Mouse (Mus musculus): ENCODE measurements around the gene 4933405L10Rik.

4933405L10Rik gene

DNA sequence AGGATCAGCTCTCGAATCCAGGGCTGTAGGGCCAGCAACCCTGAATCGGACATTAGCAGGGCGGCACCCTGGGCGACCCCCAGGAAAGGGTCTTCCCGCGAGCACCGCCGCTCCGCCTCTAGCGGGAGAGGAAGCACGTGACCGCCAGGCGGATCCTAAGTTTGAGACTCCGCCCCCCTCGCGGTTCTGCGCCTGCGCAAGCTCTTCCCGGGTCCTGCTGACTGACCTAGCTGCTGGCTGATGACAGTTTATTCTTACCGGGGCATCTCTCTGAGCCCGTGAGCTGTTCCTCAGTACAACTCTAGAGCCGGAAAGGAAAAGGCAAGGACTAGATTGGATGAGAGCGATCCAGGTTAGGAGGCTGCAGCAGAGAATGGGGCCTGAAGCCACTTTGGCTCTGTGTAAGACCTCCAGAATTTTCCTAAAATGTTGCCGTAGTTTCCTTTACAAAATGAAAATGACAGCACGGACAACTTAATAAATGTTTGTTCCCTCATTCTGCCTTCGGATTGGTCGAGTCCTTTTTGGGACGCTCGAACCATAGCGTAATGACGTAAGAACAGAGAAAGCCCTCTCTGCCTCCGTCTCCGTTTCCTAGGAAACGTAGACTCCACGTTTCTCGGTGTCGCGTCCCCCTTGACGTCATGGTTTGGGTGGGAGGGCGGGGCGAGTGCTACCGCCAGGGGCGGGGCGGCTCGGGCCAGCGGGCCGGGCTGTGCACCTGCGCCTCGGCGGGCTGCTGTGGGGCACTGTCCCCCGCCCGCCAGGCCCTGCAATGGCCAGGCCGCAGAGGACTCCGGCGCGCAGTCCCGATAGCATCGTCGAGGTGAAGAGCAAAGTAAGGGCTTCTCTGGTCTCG, 6.3 kb upstream of the 4933405L10Rik start, which contains the start of the genes Acd and Pard6a:
Gene Acd (minus strand): TSS at position 137 of the 859 bp plus-strand sequence.
Gene Pard6a (plus strand): TSS at position 183 of the 859 bp plus-strand sequence.
- DNase-seq (ENCODE audit: low read depth) = peak; percentile 97

- no peak for DNase-seq (ENCODE audit: low read depth)
Observed at GRCm38 (mm10) chr8:105702001-105702401, 5.5 kb upstream of the 4933405L10Rik start.

DNA sequence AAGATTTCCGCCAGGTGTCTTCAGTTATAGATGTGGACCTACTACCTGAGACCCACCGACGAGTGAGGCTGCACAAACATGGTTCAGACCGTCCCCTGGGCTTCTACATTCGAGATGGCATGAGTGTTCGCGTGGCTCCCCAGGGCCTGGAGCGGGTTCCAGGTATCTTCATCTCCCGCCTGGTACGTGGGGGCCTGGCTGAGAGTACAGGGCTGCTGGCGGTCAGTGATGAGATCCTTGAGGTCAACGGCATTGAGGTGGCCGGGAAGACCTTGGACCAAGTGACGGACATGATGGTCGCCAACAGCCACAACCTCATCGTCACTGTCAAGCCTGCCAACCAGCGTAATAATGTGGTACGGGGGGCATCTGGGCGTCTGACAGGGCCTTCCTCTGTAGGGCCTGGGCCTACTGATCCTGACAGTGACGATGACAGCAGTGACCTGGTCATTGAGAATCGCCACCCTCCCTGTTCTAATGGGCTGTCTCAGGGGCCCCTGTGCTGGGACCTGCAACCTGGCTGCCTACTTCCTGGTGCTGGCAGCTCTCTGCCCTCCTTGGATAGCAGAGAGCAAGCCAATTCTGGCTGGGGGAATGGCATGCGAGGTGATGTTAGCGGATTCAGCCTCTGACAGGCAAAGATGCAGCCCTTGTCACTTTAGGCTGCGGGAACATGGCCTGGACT, 4.6 kb upstream of the 4933405L10Rik start:
- DNase-seq (ENCODE audit: low read depth) = no peak

GRCm38 (mm10) chr8:105704146-105704812, 3.2 kb upstream of the 4933405L10Rik start:
- no peak for DNase-seq (ENCODE audit: low read depth)

DNA sequence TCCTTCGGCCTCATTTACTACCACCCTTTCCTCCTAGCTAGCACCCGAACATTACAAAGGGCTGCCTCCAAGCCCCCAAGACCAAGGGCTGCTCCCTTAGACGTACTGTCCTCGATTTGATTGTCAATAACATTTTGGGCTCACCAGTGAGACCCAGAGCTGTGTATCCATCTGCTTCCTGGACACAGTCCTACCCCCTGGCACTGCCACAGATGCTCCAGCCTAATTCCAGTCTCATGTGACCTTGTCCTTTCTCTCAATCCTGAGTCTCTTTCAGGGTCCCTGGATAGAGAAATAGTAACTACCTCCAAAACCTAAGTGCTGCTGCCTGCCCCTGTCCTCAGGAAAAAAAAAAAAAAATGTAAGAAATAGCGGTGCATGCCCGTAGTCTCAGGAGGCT, 2.5 kb upstream of the 4933405L10Rik start:
- no peak for DNase-seq (ENCODE audit: low read depth)

GRCm38 (mm10) chr8:105706426-105706825, 1.0 kb upstream of the 4933405L10Rik start:
- no peak for DNase-seq (ENCODE audit: low read depth)

- DNase-seq (ENCODE audit: low read depth) = no peak
Observed at GRCm38 (mm10) chr8:105708675-105709074, 1.2 kb downstream of the 4933405L10Rik start.

- DNase-seq (ENCODE audit: low read depth) = no peak
Observed at GRCm38 (mm10) chr8:105709317-105709716, 1.9 kb downstream of the 4933405L10Rik start.

- no peak for DNase-seq (ENCODE audit: low read depth)
Observed at GRCm38 (mm10) chr8:105712286-105712685, 4.8 kb downstream of the 4933405L10Rik start.

DNA sequence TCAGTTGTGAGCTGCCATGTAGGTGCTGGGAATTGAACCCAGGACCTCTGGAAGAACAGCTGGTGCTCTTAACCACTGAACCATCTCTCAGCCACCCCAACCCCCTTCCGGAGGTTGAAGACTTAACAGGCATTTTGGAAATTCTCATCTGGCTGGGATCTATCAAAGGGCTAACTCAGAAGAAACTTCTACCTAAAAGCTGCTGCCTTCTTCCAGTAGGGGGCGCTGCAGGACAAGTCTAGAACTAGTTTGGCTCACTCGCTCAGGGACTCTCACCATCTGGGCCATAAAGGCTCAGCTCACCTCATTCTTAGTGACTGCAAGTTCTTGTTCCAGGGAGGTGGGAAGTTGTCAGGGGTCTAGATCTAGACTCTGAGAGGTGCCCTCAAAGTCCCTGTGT, 6.7 kb downstream of the 4933405L10Rik start:
- DNase-seq (ENCODE audit: low read depth) = peak; percentile 94

DNA sequence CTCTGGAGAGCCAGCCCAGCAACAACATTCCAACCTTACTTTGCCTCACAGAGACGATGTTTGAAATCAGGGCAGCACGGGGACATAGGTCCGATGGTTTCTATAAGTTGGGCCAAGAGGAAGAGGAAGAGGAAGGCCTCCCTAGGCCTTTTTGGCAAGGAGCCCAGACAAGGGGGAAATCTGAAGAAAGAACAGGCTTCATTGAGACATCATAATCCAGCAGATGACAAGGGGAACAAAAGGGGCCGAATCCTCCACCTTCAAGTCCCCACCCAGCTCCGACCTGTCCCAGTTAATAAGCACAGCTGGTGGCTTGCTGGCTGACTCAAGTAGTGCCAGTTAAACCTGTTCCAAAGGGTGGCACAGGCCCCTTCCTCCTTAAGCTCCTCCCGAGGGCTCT, 7.6 kb downstream of the 4933405L10Rik start:
- no peak for DNase-seq (ENCODE audit: low read depth)

DNA sequence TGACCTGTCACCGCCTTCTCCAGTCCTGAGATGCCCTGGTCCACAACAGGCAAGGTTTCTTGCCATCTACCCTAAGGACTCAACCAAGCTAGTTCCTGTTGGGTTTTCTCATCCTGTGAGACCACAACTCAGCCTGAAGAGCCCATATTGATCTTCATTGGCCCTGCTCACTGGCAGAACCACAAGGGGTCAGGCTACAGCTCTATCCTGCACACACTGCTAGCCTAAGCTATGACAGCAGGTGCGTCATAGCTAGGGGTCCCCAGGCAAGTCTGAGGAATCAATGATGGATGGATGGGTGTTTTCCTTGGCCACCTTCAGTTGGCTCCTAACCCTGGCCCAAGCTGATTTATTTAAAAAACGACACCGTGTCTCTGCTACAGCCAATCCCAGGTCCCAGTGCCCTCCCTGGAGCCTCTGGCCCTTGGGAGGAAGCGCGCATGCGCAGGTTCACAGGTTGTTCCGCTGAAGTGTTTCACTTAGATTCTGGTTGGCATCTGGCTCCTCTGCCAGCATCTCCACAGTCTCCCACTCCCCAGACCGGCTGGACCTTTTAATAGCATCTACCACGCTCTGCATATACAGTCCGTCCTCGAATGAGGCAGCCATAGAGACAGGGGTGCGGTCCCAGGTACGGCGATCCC, 9.0 kb downstream of the 4933405L10Rik start:
- DNase-seq (ENCODE audit: low read depth) = no peak

DNA sequence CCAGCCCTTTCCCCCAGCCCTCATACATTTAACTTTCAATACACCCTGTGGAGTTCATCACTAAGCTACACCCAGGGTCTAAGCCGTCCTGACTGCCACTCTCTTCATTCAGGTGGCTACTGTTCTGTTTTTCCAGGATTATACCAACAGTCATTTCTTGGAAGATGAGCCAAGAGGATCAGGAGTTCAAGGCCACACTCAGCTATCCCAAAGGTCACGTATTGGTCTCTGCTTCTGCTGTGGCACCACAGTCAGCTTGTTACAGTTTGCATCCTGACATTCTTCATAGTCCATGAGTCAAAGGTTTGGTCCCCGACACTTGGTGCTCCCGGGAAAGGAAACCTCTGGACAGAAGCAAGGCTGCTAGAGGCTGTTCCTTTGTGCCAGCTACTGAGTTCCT, 12.2 kb downstream of the 4933405L10Rik start:
- DNase-seq (ENCODE audit: low read depth) = no peak

DNA sequence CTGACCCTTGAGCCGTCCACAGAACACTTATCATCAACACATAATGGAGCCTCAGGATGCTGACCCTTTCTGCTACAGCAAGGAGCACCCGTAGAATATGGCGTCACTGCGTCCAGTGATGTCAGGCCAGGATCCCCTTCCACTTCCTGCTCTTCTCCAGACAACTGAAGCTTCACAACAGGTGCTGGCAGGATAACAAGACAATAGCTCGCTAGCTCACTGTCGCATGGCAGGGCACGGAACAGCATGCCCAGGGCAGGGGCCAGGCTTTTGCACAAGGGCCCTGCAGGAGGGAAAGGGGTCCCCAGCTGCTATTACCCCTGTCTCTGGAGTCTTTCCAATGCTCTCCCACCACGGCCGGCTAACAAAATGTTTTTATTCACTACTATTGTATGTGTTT, 15.4 kb downstream of the 4933405L10Rik start:
- no peak for DNase-seq (ENCODE audit: low read depth)

DNA sequence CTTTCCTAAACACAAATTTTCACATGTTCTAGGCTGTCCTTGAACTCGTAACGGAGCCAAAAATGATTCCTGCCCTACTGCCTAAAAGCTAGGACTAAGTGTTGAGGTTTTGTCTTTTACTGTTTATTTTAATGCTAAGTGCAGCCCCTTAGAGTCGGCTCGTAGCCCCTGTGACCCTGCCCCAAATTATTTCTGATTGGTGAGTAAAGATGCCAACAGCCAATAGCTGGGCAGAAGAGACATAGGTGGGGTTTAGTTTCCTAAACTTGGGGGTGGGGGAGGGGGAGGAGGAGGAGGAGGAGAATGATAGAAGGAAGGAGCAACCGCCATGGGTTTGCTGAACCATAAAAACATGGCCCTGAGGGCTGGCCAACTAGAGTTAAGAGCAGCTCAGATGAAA, 18.3 kb downstream of the 4933405L10Rik start:
- no peak for DNase-seq (ENCODE audit: low read depth)

GRCm38 (mm10) chr8:105727397-105728124, 20.1 kb downstream of the 4933405L10Rik start:
- DNase-seq (ENCODE audit: low read depth) = peak; percentile 66

DNA sequence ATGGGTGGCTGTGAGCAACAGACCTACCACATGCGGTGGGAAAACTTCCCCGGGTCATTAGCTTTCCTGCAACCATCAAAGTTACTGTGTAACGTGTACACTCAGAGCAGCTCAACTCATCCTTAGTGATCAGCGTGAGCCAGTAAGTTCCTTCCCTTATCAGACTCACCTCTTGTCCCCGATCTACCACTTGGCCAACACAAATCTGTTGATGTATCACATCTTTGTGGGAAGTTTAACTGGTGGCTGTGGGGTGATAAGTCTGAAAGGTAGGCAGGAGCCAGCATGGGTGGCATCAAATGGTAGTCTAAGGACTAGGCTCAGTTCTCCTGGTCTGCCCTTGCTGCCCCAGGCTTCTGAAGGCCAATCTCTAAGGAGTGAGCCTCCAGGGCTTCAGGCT, 24.7 kb downstream of the 4933405L10Rik start:
- no peak for DNase-seq (ENCODE audit: low read depth)

DNA sequence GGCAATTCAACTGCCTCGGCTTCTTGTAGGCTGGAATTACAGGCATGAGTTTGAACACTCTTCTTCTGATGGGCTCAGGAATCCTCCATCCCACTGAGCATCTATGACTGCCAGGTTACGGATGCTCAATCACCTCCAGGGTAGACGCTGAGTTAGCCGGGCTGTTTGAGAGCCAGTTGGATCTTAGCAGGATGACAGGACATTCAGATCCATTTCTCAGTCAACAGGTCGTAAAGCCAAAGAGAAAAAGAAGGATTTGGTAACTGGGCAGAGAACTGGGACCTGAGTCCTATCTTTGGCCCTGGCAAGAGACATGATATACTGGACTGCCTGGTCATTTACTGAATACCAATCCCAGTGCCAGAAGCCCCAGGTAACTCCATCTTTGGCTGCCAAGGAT, 31.8 kb downstream of the 4933405L10Rik start:
- DNase-seq (ENCODE audit: low read depth) = no peak

DNA sequence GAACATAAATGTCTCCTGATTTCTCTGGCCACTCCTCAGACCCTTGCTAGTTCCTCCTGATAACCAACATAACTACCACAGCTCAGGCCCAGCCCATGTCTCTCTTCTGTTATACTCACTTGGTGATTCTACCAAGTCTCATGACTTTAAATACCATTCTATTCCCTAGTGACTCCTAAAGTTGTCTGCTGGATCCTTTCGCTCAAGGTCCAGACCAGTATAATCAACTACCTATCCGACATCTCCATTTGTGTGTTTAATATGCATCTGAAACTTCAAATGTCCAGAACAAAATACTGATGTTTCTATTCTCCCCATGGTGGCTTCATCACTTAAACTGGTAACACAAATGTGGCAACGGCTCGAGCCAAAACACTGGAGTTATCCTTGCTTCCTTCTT, 35.8 kb downstream of the 4933405L10Rik start:
- DNase-seq (ENCODE audit: low read depth) = no peak

- DNase-seq (ENCODE audit: low read depth) = no peak
Observed at GRCm38 (mm10) chr8:105750606-105751005, 43.2 kb downstream of the 4933405L10Rik start.

DNA sequence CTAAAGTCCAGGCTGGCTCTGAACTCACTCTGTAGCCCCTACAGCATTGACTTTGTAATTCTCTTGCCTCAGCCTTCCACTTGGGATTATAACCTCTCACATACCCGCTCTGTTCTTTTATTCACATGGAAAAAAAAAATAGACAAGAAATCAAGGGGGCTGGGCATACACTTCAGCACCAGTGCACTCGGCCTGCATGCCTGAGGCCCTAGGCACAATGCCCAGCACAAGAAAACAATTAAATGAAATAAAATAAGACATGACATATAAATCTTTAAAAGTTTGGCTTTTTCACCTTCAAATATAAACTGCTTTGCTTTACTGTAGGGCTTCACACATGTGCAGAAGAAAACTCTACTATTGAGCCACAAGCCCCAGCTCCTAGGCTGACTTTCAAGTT, 46.5 kb downstream of the 4933405L10Rik start:
- no peak for DNase-seq (ENCODE audit: low read depth)

All from naive thymus-derived CD4-positive, alpha-beta T cell, adult 2 months (primary cell).